Mouse (Mus musculus) CH12.LX (cell line): ENCODE measurements around the gene Traip.

ENCODE experiments used
- POLR2A ChIP-seq: IDR thresholded peaks from 2 replicates; pipeline ENCODE4 v1.6.1; 2011; ENCODE audit warnings: low read depth, mild to moderate bottlenecking, improper control_type of control experiment, low read length
- RAD21 ChIP-seq: IDR thresholded peaks from 2 replicates; pipeline ENCODE4 v1.6.1; 2011; ENCODE audit warnings: low read depth, mild to moderate bottlenecking, low read length, improper control_type of control experiment, moderate library complexity
- RCOR1 ChIP-seq: conservative IDR thresholded peaks from 2 replicates; pipeline ENCODE4 v1.6.1; 2012; ENCODE audit warnings: low read depth, mild to moderate bottlenecking, inconsistent platforms, low read length, improper control_type of control experiment

- no peak for TF ChIP-seq RAD21
- TF ChIP-seq RCOR1, result no peak
- no peak for TF ChIP-seq POLR2A
Observed at GRCm38 (mm10) chr9:107919441-107919840, 30.5 kb upstream of the Traip start.
